Mouse (Mus musculus): ENCODE data around the gene Rarres1.

The Rarres1 gene

DNA sequence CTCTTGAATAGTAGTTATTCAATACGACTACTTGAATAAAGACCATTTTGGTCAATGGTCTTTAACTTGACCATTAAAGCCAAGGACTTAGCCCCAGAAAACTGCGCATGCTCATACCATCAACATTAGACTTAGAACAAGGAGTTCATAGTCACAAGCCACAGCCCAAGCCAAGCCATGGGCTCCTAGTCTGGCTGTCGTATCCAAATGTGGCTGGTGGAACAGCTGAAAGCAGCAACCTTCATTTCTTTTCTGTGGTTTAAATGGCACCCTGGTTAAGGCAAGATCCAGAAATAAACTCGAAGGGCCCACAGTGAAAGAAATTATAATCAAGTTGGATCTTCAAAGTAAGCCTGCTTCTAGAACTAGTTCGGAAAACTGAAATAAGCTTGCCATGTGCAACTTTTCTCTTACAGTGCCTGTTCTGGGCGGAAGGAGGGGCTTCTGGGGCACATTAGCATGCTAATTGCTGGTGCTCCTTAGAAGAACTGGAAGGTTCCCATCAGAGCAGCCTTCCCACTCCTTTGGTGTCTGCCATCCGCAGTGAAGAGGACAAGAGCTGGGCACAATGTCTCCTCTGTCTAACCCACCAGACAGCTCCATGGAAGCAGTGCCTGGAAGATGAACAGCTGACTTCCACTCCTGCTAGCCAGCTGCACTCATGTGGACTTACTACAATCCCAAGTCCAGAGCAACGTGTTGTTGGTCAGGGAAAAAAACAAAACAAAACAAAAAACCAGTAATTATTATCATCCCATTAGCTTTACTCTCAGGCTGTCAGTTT lies 23.0 kb downstream of the Rarres1 start:
- DNase-seq (ENCODE audit: low spot score) = peak; percentile 9

- no peak for DNase-seq (ENCODE audit: low spot score)
Observed at GRCm38 (mm10) chr3:67490156-67490555, 25.2 kb downstream of the Rarres1 start.

DNA sequence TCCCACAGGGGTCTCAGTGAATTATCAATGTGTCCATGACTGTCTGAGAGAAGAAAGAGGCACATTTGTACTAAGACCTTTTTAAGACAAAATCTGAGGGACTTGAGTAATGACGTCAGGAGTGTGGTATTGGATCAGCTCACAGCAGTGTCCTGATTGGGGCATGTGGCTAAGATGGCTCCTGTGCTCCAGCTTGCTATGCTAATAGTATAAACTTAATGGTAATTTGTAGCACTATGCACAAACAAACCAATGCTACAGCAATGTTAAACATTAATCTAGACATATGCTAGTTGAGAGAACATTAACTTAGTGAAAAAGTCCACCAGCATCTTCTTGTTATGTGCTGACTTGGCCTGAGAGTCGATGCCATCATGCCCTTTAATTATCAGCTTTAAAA lies 30.1 kb downstream of the Rarres1 start:
- DNase-seq (ENCODE audit: low spot score) = no peak

- DNase-seq (ENCODE audit: low spot score) = no peak
Observed at GRCm38 (mm10) chr3:67482400-67482799, 32.9 kb downstream of the Rarres1 start.

DNA sequence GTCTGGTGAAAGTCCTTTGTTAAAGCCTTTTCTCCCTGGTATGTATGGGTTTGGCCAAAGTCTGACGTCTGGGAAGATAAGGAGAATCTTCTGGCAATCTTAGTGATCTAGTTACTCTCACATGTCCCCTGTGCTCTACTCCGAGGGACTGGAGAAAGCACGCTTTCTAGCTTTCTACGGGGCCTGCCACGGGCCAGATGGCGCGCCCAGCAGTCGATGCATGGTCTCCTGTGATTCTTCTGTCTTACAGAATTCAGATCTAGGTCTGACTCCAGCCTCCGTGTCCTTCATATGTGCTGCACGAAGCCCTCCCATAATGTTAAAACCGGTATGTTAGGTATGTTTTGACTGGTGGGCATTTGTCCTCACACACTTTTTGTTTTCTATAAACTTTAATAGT lies 35.5 kb downstream of the Rarres1 start:
- DNase-seq (ENCODE audit: low spot score) = no peak

GRCm38 (mm10) chr3:67473438-67473837 lies 41.9 kb downstream of the Rarres1 start:
- no peak for DNase-seq (ENCODE audit: low spot score)

GRCm38 (mm10) chr3:67471408-67472127 lies 43.8 kb downstream of the Rarres1 start:
- DNase-seq (ENCODE audit: low spot score) = no peak

DNA sequence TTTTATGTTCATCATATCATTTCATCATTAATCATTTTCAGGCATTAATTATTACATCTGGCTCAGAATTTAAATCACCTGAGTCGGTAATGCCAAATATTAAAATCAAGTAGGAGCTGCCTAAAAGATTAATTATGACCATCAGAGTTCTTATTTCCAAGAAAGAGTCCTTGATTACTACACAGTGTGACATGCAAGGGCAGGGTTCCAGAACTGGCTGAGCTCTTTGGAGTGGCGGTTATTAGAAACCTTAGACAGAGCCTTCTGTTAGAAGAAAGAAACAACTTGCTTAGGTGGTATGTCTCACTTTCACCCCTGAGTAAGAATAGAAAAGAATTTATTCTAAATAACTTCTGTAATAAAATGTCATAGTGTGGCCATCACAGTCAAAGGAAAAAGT lies 48.0 kb downstream of the Rarres1 start:
- DNase-seq (ENCODE audit: low spot score) = no peak

DNA sequence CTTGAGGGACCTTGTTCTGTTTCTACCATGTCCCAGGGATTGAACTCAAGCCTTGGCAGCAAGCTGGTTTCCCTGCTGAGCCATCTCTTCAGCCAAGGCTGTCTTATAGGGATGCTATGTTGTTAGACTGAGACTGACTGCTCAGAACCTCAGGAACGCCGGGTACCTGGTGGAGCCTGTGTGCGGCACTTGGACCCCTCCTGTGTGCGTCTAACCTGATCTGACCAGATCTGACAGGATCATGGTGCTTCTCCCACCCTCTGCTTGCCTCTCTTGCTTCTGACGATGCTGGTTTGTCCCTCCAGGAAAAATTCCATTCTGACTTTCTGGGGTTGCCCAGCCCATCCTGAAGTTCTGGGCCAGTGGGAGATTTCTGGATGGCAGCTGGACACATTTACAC lies 48.7 kb downstream of the Rarres1 start:
- no peak for DNase-seq (ENCODE audit: low spot score)

DNA sequence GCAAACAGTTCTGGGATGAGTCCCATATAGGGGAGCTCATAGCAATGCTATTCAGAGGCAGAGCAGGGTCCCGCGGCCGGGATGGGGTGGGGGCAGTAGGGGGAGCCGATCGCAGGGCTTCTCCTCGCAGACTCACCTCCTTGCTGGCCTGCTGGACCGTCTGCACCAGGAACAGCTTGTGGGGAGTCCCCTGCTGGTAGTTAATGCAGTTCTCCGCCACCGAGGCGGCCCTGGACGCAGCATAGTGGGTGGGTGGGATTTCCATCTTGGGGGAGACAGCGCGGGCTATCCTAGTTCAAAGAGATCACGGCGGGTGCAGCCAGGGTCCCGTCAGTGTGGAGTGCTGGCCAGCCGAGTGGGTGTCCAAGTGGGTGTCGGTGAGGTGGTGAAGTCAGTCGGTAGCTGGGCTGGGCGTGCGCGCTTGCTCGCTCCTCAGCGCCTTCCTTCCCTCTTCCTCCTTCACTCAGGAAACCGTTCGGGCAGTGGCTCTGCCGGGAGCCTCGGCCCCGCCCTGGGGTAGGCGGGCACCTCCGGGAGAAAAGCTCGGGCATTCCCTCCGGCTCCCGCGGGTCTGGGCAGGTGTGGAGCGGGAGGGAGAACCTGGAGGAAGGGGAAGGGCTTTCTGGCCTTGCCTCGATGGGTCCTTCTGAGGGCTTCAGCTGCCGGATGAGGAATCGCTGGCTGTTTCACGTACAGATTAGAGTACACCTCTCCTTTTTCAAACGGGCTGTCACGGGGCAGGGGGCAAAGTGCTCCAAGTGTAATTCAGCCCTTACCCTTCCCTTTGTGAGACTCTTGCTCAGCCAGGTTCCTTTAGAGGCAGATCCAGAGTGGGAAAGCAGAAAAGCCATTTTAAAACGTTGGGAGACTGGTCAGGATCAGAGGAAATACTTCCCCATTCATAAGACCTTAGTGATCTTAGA lies 51.6 kb downstream of the Rarres1 start, which contains the start of gene Lxn:
Gene Lxn, minus strand, starts transcription at position 477 of the 923 bp plus-strand sequence.
- peak; percentile 38 for DNase-seq (ENCODE audit: low spot score)

GRCm38 (mm10) chr3:67463001-67463400 lies 52.3 kb downstream of the Rarres1 start:
- DNase-seq (ENCODE audit: low spot score) = no peak

DNA sequence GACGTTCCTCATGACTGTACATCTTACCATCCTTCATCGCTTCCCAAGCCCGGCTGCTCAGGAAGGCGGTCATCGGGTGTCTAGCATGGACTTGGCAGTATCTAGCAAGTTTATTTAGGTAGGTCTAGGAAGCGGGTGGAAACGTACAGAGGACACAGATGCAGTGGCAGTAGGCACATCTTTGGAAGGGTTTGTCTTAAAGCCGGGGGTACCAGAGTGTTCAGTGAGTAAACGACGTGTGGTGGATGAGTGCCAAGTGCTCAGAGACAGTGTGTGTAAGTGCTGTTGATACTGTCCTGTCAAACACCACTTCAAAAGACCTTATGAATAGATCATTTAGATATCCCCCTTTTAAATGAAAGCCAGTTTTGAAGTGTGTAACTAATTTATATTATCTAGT lies 52.7 kb downstream of the Rarres1 start:
- DNase-seq (ENCODE audit: low spot score) = no peak

- DNase-seq (ENCODE audit: low spot score) = no peak
Observed at GRCm38 (mm10) chr3:67462015-67462414, 53.3 kb downstream of the Rarres1 start.

DNA sequence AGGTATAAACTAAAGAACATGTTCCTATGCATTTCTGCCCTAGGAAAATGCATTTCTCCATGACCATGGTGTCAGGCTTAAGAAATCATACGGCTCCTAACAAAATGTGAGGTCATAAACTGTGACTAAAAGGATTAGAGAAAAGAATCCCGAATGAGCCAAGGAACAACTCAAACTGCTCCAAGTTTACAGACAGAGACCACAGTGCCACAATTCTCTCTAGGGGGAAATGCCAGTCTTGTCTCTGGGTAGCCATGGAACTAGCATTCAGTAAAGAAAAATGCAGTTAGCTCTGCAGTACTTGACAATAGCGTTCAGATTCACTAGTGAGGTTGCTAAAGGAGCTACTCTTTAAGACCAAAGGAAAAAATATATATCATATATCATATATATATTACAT lies 55.4 kb downstream of the Rarres1 start:
- DNase-seq (ENCODE audit: low spot score) = no peak

- no peak for DNase-seq (ENCODE audit: low spot score)
Observed at GRCm38 (mm10) chr3:67450601-67451210, 64.6 kb downstream of the Rarres1 start.

- no peak for DNase-seq (ENCODE audit: low spot score)
Observed at GRCm38 (mm10) chr3:67449660-67450059, 65.7 kb downstream of the Rarres1 start.

DNA sequence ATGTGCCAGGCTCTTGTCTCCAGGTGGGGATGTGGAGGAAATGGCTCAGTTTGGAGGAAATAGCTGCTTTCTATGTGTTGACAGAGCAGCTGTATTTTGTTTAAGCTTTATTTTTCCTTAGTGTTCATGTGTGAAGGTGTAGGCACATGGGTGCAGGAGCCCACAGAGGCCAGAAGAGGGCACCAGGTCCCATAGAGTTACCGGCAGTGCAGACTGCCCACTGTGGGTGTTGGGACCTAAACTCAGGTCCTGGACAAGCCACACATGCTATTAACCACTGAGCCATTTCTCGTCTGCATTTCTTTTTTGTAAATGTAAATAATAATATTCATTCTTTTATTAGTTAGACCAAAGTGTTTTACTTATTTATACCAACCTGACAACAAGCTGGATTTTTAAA lies 68.2 kb downstream of the Rarres1 start:
- no peak for DNase-seq (ENCODE audit: low spot score)

DNA sequence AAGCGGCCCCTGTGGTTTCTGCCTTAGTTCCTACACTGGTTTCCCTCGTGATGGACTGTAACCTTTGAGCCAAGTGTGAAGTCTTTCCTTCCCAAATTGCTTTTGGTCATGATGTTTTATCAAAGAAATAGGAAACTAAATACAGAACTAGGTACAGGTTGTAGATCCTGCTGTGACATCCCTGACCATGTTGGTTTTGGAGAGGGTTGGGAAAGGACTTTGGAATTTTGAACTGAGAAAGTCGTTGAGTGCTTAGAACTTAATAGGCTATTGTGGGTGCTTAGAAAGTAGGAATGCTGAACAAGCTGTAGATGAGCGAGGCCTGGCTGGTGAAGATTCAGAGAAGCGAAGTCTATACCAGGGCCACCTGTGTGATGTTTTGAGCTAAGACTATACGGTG lies 81.3 kb downstream of the Rarres1 start:
- DNase-seq (ENCODE audit: low spot score) = no peak

DNA sequence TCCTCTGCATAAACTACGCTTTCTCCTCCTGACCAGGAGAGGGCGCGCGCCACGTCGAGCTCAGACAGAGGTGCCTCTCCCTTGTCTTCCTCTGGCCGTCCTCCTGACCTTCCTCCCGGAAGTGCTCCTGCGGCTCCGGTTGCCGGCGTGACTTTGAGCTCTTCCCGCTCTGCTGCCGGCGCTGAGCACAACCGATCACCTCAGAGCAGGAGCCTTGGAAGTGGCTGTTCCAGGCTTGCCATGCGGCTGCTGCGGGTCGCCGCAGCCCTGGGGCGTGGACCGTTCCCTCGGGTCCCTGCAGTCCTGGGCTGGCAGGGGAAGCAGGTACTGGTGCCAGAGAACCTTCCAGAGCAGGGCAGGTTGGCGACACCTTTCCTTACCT lies 85.3 kb downstream of the Rarres1 start, which contains the start of gene Gfm1:
Gene Gfm1, plus strand, starts transcription at position 98 of the 382 bp plus-strand sequence.
- DNase-seq (ENCODE audit: low spot score) = peak; percentile 75

- DNase-seq (ENCODE audit: low spot score) = no peak
Observed at GRCm38 (mm10) chr3:67429338-67429998, 85.9 kb downstream of the Rarres1 start.
